Mouse (Mus musculus): ENCODE results near the gene Brd4. TPM values are rescaled to one million over a fixed set of nuclear protein-coding genes. Genes with fewer than 3 reads are reported as not detected.

Brd4 gene
- polyA plus RNA-seq, 1 experiment from 2014 or later, result 130 TPM

DNA sequence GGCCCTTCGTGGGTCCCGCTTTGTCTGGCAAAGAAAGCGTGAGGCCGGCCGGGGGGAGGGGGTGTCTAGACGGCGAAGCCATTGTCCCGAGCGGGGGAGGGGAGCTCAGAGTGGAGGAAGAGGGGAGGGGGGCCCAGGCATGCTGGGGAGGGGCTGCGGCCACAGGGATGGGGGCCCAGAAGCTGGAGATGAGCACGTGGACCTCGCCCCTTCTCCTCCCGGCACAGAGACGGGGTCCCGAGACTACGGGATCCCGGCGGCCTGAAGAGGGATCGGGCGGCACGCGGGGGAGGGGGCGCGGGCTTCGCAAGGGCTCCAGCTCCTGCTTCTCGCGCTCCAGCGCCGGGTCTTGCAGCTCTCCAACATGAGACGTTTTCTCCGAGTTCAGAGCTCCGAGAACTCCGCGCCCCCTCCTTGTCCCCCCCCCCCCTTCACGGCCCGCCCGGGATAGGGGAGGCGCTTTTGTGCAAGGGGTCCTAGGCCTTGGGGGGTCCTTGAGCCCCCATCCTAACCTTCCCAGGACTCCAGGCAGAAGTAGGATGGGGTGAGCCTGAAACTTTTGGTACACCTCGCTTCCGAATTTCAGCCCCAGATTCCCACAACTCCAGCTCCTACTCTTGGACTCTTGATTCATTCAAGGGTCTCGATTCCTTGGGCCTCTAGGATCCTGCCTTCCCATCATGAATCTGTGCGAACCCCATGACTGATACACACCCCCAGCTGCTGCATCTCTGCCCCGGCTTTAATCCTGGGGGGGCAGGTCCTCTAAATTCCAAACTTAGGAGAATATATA lies 118.5 kb downstream of the Brd4 start:
- H3K4me1 ChIP-seq (replicated peaks; ENCODE audit: control insufficient read depth, insufficient read depth, low read length), result peaks cover 21% of the 10 kb centered on the region
- peak overlapping the region; percentile 91 for H3K9ac ChIP-seq (ENCODE audit: low read length)
- H3K9me3 ChIP-seq (ENCODE audit: control insufficient read depth, low read length), result no peaks in the 10 kb centered on the region
- peak overlapping the region; percentile 86 for H3K27ac ChIP-seq (ENCODE audit: low read depth, low read length)
- H3K4me2 ChIP-seq (ENCODE audit: low read depth, low read length, severe bottlenecking), result peak overlapping the region; percentile 59
- ATAC-seq (replicated peaks; ENCODE audit: low FRiP score), result peak; percentile 79
- no peaks in the 10 kb centered on the region for H3K36me3 ChIP-seq (ENCODE audit: control insufficient read depth, insufficient read depth, low read length)
- under 1% methylated on average over 36 of the region's 43 CpGs for WGBS
- DNase-seq (ENCODE audit: low spot score), result peak; percentile 96
- H3K4me3 ChIP-seq (ENCODE audit: low read depth, low read length), result peak overlapping the region; percentile 71
- no peaks in the 10 kb centered on the region; the same call in 1 of the 2 replicates for H3K27me3 ChIP-seq (ENCODE audit: control insufficient read depth, insufficient read depth, low read length)

- H3K27ac ChIP-seq (ENCODE audit: low read depth, low read length), result peak overlapping the region; percentile 86
- ATAC-seq (replicated peaks; ENCODE audit: low FRiP score), result peak; percentile 82
- no peak for DNase-seq (ENCODE audit: low spot score)
- H3K27me3 ChIP-seq (ENCODE audit: control insufficient read depth, insufficient read depth, low read length), result no peaks in the 10 kb centered on the region; the same call in 1 of the 2 replicates
- WGBS, result 2% methylated on average over 9 of the region's 9 CpGs
- H3K9me3 ChIP-seq (ENCODE audit: control insufficient read depth, low read length), result no peaks in the 10 kb centered on the region
- peak overlapping the region; percentile 71 for H3K4me3 ChIP-seq (ENCODE audit: low read depth, low read length)
- H3K4me2 ChIP-seq (ENCODE audit: low read depth, low read length, severe bottlenecking), result peak overlapping the region; percentile 59
- H3K4me1 ChIP-seq (replicated peaks; ENCODE audit: control insufficient read depth, insufficient read depth, low read length), result peaks cover 22% of the 10 kb centered on the region
- H3K9ac ChIP-seq (ENCODE audit: low read length), result peak overlapping the region; percentile 91
- H3K36me3 ChIP-seq (ENCODE audit: control insufficient read depth, insufficient read depth, low read length), result no peaks in the 10 kb centered on the region
Measured at GRCm38 (mm10) chr17:32165266-32165802, 119.2 kb downstream of the Brd4 start.

- ATAC-seq (replicated peaks; ENCODE audit: low FRiP score), result no peak
- Histone ChIP-seq H3K4me2 (ENCODE audit: low read depth, low read length, severe bottlenecking) (peak overlapping the region; percentile 59; the same call in 1 of the 2 replicates), H3K27ac (ENCODE audit: low read depth, low read length) (peak overlapping the region; percentile 86), H3K9ac (ENCODE audit: low read length) (peak overlapping the region; percentile 91), H3K9me3 (ENCODE audit: control insufficient read depth, low read length) (no peaks in the 10 kb centered on the region), H3K4me1 (replicated peaks; ENCODE audit: control insufficient read depth, insufficient read depth, low read length) (peaks cover 22% of the 10 kb centered on the region), H3K4me3 (ENCODE audit: low read depth, low read length) (0 out of 2 replicates have a peak overlapping the region, but pooled peaks have one; percentile 71), H3K27me3 (ENCODE audit: control insufficient read depth, insufficient read depth, low read length) (no peaks in the 10 kb centered on the region; the same call in 1 of the 2 replicates), H3K36me3 (ENCODE audit: control insufficient read depth, insufficient read depth, low read length) (no peaks in the 10 kb centered on the region)
- DNase-seq (ENCODE audit: low spot score), result no peak
Measured at GRCm38 (mm10) chr17:32164780-32165179, 119.7 kb downstream of the Brd4 start.

GRCm38 (mm10) chr17:32163910-32164650 lies 120.4 kb downstream of the Brd4 start:
- H3K4me2 ChIP-seq (ENCODE audit: low read depth, low read length, severe bottlenecking), result 0 out of 2 replicates have a peak overlapping the region, but pooled peaks have one; percentile 11
- peak overlapping the region; percentile 27 for H3K9ac ChIP-seq (ENCODE audit: low read length)
- H3K4me1 ChIP-seq (replicated peaks; ENCODE audit: control insufficient read depth, insufficient read depth, low read length), result peaks cover 22% of the 10 kb centered on the region
- no peaks in the 10 kb centered on the region for H3K36me3 ChIP-seq (ENCODE audit: control insufficient read depth, insufficient read depth, low read length)
- H3K9me3 ChIP-seq (ENCODE audit: control insufficient read depth, low read length), result no peaks in the 10 kb centered on the region
- 0 out of 2 replicates have a peak overlapping the region, but pooled peaks have one; percentile 4 for H3K27ac ChIP-seq (ENCODE audit: low read depth, low read length)
- ATAC-seq (replicated peaks; ENCODE audit: low FRiP score) (no peak), DNase-seq (ENCODE audit: low spot score) (no peak)
- no peak overlapping the region for H3K4me3 ChIP-seq (ENCODE audit: low read depth, low read length)
- 68% methylated on average over 6 of the region's 6 CpGs for WGBS
- no peaks in the 10 kb centered on the region; the same call in 1 of the 2 replicates for H3K27me3 ChIP-seq (ENCODE audit: control insufficient read depth, insufficient read depth, low read length)

DNA sequence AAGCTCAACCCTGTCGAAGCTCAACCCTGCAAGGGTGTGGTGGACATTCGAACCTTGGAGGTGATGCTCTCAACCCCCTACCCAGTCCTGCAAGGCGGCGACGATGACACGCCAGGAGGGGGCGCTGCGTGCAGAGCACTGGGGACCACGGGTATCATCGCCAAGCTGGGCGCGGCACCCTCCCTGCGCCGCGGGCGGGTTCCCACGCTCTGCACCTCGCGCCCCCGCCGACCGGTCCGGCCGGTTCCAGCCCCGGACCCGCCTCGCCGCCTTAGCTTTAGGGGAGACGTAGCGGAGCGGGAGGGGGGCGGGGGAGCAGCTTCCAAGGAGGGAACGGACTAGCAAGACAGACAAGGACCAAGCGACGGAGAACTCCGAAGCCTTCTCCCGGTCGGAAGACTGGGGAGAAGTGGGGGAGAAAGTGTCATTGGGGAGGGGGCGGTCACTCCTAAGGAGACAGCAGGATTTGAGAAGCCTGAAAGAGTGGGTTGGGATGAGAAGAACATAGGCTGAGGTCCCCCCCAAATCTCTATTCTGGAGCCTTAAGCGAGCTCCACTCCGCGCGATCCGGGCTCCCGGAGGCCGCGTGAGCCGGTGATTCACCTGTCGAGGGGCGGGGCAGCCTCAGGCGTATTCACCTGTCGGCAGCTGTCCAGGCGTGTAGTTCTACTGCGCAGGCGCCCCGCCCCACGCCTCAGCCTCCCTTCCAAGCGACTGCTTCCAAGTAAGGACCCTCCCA lies 122.2 kb downstream of the Brd4 start:
- ATAC-seq (replicated peaks; ENCODE audit: low FRiP score) (no peak), DNase-seq (ENCODE audit: low spot score) (peak; percentile 89)
- no peaks in the 10 kb centered on the region; the same call in 1 of the 2 replicates for H3K27me3 ChIP-seq (ENCODE audit: control insufficient read depth, insufficient read depth, low read length)
- H3K4me3 ChIP-seq (ENCODE audit: low read depth, low read length), result peak overlapping the region; percentile 41
- peak overlapping the region; percentile 73 for H3K4me2 ChIP-seq (ENCODE audit: low read depth, low read length, severe bottlenecking)
- H3K4me1 ChIP-seq (replicated peaks; ENCODE audit: control insufficient read depth, insufficient read depth, low read length), result peaks cover 22% of the 10 kb centered on the region
- H3K9ac ChIP-seq (ENCODE audit: low read length), result peak overlapping the region; percentile 62
- 3% methylated on average over 57 of the region's 58 CpGs for WGBS
- H3K9me3 ChIP-seq (ENCODE audit: control insufficient read depth, low read length), result no peaks in the 10 kb centered on the region
- H3K36me3 ChIP-seq (ENCODE audit: control insufficient read depth, insufficient read depth, low read length), result peaks cover 6% of the 10 kb centered on the region; the same call in 1 of the 2 replicates
- H3K27ac ChIP-seq (ENCODE audit: low read depth, low read length), result no peak overlapping the region

GRCm38 (mm10) chr17:32160882-32161281 lies 123.6 kb downstream of the Brd4 start:
- no peak overlapping the region for H3K4me2 ChIP-seq (ENCODE audit: low read depth, low read length, severe bottlenecking)
- H3K9ac ChIP-seq (ENCODE audit: low read length), result no peak overlapping the region
- DNase-seq (ENCODE audit: low spot score) (no peak), ATAC-seq (replicated peaks; ENCODE audit: low FRiP score) (no peak)
- H3K9me3 ChIP-seq (ENCODE audit: control insufficient read depth, low read length), result no peaks in the 10 kb centered on the region
- peaks cover 22% of the 10 kb centered on the region for H3K4me1 ChIP-seq (replicated peaks; ENCODE audit: control insufficient read depth, insufficient read depth, low read length)
- H3K36me3 ChIP-seq (ENCODE audit: control insufficient read depth, insufficient read depth, low read length), result peaks cover 9% of the 10 kb centered on the region; the same call in 1 of the 2 replicates
- 81% methylated on average over 4 of the region's 4 CpGs for WGBS
- no peak overlapping the region for H3K27ac ChIP-seq (ENCODE audit: low read depth, low read length)
- no peak overlapping the region for H3K4me3 ChIP-seq (ENCODE audit: low read depth, low read length)
- no peaks in the 10 kb centered on the region for H3K27me3 ChIP-seq (ENCODE audit: control insufficient read depth, insufficient read depth, low read length)

GRCm38 (mm10) chr17:32158841-32159240 lies 125.7 kb downstream of the Brd4 start:
- no peaks in the 10 kb centered on the region for H3K9me3 ChIP-seq (ENCODE audit: control insufficient read depth, low read length)
- H3K4me2 ChIP-seq (ENCODE audit: low read depth, low read length, severe bottlenecking), result no peak overlapping the region
- H3K27me3 ChIP-seq (ENCODE audit: control insufficient read depth, insufficient read depth, low read length), result no peaks in the 10 kb centered on the region
- DNase-seq (ENCODE audit: low spot score) (no peak), ATAC-seq (replicated peaks; ENCODE audit: low FRiP score) (no peak)
- 89% methylated on average over 13 of the region's 13 CpGs for WGBS
- H3K4me1 ChIP-seq (replicated peaks; ENCODE audit: control insufficient read depth, insufficient read depth, low read length), result peaks cover 12% of the 10 kb centered on the region
- no peak overlapping the region for H3K27ac ChIP-seq (ENCODE audit: low read depth, low read length)
- peaks cover 14% of the 10 kb centered on the region; the same call in 1 of the 2 replicates for H3K36me3 ChIP-seq (ENCODE audit: control insufficient read depth, insufficient read depth, low read length)
- H3K9ac ChIP-seq (ENCODE audit: low read length), result no peak overlapping the region
- H3K4me3 ChIP-seq (ENCODE audit: low read depth, low read length), result no peak overlapping the region

DNA sequence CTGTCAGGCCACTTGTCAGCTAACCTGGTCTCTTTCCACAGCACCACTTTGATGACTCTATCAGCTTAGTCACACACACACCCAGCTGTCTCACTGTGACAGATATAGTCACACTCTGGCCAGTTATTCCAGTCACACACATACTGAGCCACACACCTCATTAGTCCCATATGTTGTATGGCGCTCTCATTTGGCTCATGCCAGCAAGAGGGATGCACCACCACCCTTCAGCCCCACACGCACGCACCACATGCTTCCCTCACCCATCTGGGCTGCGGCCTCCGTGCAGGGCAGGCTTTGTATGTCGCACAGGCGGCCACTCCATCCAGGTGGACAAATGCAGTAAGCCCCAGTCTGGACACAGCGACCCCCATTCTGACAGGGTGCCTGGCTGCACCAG lies 137.8 kb downstream of the Brd4 start:
- Histone ChIP-seq H3K4me1 (replicated peaks; ENCODE audit: control insufficient read depth, insufficient read depth, low read length) (no peaks in the 10 kb centered on the region), H3K9ac (ENCODE audit: low read length) (no peak overlapping the region), H3K9me3 (ENCODE audit: control insufficient read depth, low read length) (no peaks in the 10 kb centered on the region), H3K27me3 (ENCODE audit: control insufficient read depth, insufficient read depth, low read length) (no peaks in the 10 kb centered on the region), H3K4me3 (ENCODE audit: low read depth, low read length) (no peak overlapping the region), H3K36me3 (ENCODE audit: control insufficient read depth, insufficient read depth, low read length) (peaks cover 21% of the 10 kb centered on the region), H3K27ac (ENCODE audit: low read depth, low read length) (no peak overlapping the region), H3K4me2 (ENCODE audit: low read depth, low read length, severe bottlenecking) (no peak overlapping the region)
- ATAC-seq (replicated peaks; ENCODE audit: low FRiP score), result no peak
- WGBS, result 96% methylated on average over 8 of the region's 8 CpGs
- DNase-seq (ENCODE audit: low spot score), result no peak

Measured in forebrain, embryonic 11.5 days (tissue).